Mouse (Mus musculus) adrenal gland, adult 2 months (tissue): ENCODE data around the gene Commd2. TPM values are rescaled to one million over a fixed set of nuclear protein-coding genes. Genes with fewer than 3 reads are reported as not detected.

Experiments used
- DNase-seq: peaks from one replicate; pipeline ENCODE4 v3.0.0; 2021
- long read RNA-seq: library from polyadenylated mRNA; stranded (forward); transcript quantifications from one replicate; pipeline ENCODE4 v2.0.0, GENCODE M21; 2021
- polyA plus RNA-seq: library from polyadenylated mRNA; depleted of rRNA; stranded (reverse); fragments of >200 nt; gene quantifications from 2 replicates; pipeline ENCODE4 v1.2.3, GENCODE M21; 2012; rRNA removed
- total RNA-seq, 2 experiments: library from RNA; stranded (reverse); gene quantifications; 2 replicates each; pipeline ENCODE4 v1.2.3; 2021

Gene Commd2
- total RNA-seq (10 to 100 TPM; 21.4 to 30.7 TPM), polyA plus RNA-seq (7.7 and 9.6 TPM in 2 replicates)
- long read RNA-seq, transcript Commd2-202 (5 exons, 2,992 nt): major isoform, 19 of 21 reads
- long read RNA-seq, partial matches to known transcripts: 0 of 21 reads
- long read RNA-seq, other reads (novel, unspliced or antisense): 1 of 21 reads

DNA sequence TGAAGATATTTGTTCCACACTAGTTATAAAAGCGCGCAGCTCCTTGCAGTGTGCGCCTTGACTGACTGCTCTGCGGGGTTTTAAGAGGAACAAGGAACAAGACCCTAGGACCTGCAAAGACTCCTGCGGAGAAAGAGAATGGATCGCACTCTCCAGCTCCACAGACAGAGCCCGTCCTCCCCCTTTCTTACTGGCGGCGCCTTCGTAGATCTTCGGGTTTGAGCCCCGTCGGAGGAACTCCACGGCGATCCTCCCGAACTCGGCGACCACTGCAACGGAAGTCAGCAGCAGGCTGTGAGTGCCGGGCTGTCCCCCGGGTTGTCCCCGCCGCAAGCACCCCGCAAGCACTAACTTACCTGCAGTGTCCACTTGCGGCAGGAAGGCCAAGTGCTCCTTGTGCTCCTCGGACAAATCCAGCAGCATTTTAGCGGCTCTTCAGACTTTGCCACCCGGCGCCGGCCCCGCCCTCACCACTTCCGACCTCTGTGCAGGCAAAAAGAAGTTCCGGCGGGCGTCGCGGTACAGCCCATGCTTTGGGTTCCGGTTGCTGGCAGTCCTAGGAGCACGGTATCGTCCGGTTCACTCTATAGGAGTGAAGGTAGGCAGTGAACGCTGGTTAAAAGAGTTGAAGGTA, at the start of gene Commd2:
Commd2 (minus strand) TSS at position 485 of the 634 bp plus-strand sequence.
- peak; percentile 93 for DNase-seq

DNA sequence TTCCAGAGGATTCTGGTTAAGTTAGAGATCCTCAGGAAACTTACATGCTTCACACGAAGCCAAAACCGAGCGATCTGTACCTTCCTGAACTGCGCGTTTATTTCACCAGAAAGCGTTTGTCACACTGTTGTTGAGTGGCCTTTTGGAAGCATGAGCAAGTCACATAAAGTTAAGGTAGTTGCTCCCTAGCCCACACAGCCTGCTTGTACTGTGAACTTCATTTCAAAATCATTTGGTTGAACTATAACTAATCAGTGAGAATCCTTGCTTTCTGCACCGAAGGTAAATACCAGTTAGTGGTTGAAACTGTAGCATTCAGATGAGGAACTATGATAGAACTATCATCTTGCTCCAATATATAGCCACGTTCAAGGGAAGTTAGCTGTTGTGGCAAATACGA, 45.3 kb upstream of the Commd2 start:
- no peak for DNase-seq

DNA sequence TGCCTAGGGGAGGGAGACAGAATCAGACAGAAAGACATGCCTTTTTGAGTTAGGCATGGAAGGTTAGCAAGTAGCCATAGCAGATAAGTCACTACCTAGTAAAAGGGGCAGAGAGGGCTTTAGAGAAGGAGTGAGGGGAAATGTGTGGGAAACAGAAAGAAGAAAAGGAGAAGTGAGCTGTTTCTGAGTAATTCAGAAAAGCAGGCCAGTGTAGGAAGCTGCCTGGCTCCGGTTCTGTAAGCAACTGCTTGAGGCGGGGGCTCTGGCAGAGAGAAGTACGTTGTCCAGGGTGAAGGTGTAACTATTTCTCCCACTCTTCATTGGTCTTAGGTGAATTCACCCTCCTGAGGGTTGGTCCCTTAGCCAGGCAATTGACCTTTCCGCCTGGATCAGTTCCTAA, 44.7 kb upstream of the Commd2 start:
- no peak for DNase-seq

DNA sequence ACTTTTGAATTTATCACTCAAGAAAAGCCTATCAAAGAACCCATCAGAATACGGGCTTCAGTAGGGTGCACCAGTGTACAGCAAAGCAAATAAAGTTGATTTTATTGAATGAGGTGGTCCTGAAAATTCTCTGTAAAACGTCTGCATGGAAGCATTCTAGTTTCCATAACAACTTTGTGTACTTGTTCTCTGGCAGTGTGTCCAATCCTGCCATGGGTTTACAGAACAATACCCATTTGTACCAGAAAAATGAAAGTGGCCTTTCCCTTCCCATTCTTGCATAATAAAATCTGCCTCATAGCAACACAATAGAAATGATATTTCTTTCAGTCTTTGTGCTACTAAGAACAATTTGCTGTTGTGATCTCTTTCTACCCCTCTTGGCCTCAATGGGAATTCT, 41.2 kb upstream of the Commd2 start, which contains the start of gene Ankub1:
Ankub1 (minus strand) TSS at position 81 of the 400 bp plus-strand sequence.
- no peak for DNase-seq

DNA sequence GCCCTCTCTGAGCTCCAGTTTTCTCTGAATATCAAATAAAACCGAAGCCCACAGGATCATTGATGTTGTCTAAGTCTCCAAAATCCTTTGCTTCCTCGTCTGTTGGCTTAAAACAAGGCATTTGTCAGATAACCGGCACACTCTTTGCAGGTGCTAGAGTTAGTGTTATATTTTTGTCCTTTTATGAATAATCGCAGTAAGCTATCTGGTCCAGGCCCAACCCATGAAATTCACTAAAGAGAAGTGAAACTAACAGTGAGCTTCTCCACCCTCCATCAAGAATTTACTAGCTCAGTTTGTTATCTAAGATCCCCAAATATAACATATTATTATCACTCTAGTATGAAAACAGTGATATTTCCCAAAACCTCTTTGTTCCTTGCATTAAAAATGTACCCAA, 40.3 kb upstream of the Commd2 start:
- no peak for DNase-seq

DNA sequence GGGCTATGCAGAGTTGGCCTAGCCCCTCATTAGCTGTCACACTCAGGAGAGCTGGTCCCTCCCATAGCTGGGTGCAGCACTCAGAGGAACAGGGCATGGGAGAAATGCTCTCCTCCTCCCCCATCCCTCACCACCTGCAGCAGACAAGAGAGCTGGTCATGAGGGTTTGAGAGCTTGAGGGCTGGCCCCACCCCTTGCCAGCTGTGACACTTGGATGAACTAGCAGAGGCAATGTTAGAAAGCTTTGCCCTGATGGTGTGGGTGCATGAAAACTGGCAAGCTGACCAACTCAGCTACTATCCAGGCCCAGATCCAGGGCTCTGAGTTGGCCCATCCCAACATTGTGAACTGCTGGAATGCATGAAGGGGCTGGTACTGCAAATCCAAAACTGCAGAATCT, 26.3 kb upstream of the Commd2 start:
- DNase-seq: no peak

DNA sequence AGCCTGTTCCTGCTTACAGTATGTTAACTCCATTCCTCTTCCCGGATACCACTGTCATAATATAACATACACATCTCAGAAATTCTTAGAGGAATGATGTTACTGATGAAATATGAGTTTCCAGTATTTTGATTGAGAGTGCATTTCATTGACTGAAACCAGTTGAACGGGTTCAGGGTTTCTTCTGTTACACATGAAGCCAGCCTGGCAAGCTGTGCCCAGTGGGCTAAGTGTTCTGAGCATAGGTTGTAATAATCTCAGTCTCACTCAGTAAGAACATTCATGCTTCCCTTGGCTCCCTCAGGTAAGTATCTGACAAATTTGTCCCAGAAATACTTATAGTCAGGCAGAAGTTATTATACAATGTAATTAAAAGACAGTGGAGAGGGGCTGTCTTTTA, 22.6 kb upstream of the Commd2 start:
- DNase-seq: no peak

DNA sequence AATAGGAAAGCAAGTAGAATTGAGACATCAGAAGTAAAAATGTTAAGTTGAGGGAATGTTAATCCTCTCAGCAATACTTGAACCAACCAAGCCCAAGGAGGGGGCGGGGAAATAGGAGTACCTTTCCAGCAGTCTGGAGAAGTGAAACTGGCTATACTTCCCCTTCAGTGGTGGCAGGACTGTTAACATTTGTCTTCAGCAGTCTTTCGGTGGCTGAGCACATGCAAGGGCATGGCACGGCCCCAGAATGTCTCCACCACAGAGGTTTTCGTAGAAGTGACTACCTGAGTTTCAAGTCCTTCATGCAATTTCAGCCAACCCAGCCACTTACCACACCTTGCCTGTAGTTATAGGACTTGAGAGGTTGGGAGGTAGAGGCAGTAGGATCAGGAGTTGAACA, 22.1 kb upstream of the Commd2 start:
- no peak for DNase-seq

DNA sequence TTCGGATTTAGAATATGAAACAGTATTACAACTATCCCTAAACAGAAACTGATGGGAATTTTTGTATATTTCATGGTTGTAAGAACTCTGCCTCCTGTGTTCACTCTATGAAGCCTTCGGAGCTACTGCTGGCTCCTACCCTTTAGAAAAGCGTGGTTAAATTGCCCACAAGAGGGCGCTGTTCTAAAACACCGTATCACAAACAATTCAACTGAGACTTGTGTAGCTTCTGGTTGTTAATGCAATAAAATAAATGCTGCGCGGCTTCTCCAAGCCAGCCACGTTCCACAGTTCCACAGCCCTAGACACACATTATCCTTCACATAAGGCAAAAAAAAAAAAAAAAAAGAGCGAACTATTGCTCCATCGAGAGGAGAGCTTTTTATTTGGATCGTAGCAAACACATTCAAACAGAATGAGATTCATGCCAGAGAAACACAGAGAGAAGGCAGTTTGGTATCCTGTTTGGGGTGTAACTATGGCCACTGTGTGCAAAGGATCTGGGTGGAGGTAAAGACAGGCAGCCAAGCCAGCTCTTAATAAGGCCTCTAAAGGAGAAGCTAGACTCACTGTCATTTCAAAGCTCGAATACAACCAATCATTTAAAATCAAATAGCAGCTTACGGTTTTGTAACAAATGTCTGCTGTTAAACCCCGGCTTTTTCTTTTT, 15.7 kb upstream of the Commd2 start:
- peak; percentile 65 for DNase-seq

DNA sequence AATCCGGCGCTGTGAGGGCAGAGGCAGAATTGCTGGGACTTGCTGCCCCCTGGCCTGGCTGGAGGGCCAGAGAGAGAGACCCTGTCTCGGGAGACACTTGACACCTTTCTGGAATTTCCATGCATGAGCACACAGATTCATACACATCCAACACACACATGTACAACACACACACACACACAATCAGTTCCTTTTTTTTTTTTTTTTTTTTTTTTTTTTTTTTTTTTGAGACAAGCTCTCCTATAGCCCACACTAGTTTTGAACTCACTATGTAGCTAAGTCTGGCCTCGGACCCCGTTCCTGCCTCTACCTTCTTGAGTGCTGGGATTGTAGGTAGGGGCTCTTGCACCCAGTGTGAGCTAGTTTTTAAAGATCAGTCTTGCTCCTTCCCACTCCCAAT, 14.4 kb upstream of the Commd2 start:
- no peak for DNase-seq

DNA sequence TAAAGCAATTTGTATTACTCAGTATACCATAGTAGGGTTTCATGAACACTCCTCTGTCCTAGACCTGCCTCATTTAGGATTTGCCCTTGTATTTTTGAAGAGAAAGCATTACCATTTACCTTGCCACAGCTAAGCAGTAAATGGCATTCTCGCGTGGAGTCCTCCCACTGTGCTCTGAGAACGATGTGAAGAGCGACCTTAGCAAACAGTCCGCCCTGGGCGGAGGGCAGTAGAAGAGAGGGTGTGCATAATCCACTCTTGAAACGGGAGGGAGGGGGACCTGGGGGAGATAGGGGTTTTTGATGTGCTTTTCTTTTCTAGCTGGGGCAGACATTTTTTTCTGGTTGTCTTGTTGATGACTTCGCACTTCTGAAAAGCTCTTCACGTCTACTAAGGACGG, 13.2 kb upstream of the Commd2 start:
- no peak for DNase-seq

DNA sequence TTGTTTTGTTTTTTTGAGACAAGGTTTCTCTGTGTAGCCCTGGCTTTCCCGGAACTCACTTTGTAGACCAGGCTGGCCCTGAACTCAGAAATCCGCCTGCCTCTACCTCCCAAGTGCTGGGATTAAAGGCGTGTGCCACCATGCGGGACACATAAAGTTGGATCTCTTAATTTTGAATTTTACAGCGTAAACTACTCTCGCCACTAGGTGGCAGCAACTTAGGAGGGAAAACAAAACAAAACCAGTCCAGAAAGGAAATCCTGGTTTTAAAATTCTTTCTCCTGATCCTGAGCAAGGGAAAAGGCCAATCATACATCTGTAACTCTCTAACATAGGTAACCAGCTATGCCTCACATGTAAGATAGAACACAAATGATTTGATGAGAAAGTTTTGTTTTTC, 12.2 kb upstream of the Commd2 start:
- peak; percentile 21 for DNase-seq

DNA sequence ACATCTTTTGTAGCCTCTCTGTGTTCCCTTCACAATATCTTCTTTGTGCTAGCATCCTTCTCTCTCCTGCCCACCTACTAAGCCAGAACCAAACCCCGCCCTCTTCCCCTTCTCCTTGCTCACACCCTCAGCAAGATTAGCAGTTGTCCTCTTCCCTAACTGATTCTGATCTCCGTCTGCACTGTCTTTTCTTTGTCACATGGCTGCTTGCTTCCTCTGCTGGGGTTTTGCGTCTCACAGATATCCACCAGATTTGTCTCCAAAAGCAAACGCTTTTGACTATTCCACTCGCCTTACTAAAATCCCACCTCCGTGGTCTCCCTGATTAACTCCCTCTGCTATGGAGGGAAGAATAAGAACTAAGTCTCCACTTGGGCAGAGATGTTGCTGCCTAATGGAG, 7.1 kb upstream of the Commd2 start:
- no peak for DNase-seq

DNA sequence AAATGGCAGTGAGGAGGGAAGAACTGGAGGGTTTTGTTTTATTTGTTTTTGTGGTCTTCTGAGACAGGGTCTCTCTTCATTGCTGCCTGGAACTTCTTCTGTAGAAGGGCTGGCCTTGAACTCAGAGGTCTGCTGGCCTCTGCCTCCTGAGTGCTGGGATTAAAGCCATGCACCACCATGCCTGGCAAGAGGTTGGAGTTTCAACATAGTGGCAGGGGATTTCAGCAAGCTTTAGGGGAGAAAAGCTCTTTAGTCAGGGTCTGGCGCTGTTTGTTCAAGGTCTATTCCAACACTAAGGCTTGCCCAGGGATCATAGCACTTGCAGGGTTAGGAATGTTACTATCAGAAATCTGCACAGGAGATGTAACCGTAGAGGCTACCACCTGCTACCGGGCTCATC, 2.1 kb upstream of the Commd2 start:
- DNase-seq: peak; percentile 73

DNA sequence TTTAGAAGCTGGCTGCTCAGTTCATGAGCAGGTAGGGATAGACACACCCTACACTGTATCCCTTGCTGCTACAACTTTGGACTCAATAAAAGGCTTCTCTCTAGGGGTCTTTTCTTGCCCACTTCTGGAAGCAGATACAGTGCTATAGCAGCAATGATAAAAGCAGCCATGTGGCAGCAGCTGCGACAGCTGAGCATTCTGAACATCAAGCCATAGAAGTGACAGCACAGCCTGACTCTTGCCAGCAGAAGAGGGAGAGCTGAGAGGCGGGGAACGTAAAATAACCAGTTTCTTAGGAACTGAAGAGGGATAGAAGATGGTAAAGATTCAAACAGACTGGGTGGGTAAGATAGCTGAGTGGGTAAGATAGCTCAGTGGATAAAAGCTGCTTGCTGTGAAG, 970 bp upstream of the Commd2 start:
- DNase-seq: no peak

DNA sequence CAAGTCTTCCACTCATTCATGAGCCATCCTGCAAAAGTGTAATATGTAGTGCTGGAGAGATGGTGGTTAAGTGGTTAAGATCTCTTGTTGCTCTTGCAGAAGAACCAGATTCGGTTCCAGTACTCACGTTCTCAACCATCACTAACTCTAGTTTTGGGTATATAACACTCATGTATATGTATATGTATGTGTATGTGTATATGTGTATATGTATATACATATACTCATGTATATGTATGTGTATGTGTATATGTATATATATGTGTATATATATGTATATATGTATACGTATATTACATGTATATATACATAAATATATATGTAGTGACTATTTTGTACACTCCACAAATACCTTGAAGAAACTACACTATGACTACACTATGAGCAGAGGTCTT, 347 bp upstream of the Commd2 start:
- no peak for DNase-seq

DNA sequence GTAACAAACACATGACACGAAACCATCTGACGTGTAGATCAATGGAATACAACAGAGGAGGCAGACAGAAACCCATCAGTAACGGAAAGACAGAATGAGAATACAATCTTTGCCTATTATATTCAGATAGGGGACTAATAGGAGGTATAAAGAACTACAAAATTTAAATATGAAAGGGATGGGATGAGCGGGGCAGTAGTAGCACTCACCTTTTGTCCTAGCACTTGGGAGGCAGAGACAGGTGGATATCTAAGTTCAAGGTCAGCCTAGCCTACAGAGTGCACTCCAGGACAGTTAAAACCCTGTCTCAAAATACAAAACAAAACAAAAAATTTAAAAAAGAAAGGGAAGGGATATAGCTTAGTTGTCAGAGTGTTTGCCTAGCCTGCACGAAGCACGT, 8.3 kb downstream of the Commd2 start:
- no peak for DNase-seq

DNA sequence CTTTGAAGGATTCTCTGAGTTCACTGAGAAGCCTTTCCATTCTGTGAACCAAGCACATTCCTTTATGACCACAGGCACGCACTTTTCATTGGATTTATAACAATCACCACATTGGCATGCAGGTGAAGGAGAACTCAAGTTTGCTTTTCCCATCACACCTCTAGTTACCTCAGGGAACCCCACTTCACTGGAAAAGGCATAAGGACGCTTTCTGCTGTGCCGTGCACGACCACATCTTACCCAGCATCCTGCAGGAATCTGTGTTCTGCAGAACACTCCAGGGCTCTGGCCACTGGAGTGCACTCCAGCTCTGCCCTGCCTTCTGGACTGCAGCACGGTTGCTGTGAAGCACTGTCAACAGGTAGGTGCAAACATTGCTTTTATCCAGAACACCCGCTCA, 13.9 kb downstream of the Commd2 start:
- no peak for DNase-seq

DNA sequence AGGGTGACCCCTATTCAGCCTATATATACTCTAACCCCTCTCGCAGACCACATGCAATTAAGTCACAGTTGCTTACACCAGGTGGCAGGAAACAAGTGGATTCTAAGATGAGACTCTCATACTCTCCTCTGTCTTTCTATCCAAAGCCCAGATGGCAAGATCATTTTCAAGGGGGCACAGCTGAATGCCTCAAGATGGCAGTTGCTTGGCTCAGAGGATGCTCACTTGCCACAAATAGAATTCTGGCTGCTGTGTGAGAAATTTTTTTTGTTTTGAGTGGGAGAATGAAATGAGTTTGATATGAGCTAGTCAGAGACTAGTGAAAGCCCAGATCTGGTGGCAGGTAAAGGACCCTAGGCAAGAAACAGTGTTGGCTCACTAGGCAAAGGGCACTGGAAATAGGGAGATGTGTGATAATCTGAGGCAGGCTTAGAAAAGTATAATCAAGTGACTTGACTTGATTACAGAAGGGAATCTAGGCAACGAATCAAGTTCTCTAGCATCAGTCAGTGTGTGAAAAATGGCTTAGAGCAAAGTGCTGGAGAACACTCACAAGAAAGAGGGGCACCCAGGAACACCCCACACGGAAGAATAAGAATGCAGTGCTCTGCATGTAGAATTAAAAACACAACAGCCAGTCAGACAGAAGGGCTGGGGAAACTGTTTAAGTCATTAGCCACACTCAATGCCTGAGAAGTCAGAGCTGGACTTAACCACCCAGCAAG, 16.6 kb downstream of the Commd2 start:
- no peak for DNase-seq

DNA sequence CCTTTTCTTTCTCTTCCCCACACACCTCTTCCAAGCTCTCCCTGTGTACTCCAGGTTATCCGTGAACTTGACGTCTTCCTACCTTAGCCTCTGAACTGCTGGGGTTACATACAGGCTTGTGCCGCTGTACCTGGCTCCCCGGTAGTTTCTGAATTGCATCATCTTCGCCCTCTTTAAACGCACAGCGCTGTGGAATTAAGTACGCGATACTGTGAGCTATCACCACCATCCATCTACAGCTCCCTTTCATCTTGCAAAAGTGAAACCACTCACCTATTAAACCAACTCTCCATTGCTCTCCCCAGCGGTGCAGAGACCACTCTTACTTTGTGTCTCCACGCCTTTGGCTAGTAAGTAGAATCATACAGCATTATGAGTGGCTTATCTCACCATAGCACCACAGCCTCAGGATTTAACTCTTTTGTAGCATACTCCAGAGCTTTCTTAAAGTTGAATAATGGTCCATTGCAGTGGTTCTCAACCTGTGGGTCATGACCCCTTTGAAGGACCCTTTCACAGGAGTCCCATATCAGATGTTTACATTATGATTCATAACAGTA, 24.5 kb downstream of the Commd2 start:
- no peak for DNase-seq

DNA sequence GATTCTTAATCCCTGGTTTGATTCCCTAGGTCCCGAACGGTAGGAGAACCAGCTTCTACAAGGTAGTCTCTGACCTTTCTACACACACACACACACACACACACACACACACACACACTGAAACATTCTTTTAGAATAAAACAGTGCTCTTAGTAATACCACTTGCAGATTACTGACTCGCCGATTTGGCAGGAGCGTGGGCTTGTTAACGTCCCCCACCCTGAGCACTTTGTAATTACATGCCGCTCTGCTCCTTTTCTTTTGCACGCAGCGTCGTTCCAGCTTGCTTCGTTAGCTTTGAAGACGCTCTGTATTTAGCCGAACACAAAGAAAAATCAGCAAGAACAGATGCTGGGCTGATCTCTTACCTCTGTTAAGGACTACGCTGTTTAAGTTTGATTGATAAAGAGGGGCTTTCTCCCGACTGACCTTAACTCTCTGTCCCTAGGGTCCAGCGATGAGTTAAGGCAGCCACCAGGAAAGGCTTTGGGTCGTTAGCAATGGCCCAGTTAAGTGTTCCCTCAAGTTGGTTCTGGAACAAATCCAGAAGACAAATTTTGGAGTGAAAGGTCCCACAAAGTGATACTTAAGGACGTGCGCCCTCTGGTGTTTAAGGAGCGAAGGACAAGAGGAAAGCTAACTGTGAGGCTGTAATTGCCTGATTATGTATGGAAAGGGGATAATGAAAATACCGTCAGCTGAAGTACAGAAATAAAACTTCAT, 26.1 kb downstream of the Commd2 start:
- DNase-seq: peak; percentile 54

DNA sequence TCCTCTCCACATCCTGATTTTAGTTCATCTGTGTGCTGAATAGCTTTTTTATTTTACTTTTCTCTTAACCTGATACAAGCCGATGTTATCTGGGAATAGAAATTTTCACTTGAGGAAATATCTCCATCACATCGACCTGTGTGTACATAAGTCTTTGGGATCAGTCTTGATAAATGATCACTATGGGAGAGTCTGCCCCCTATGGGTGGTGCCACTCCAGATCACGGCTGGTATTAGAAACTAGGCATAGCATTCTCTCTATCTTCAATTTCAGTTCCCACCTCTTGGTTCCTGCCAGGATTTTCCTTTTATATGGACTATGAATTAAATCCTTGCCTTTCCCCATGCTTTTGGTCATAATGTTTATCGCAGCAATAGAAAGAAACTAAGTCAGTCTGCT, 31.8 kb downstream of the Commd2 start:
- DNase-seq: peak; percentile 54
